Mouse (Mus musculus) brain, embryonic 14.5 days (tissue): Measurements from ENCODE around the gene Proz.

Experiments used
- CTCF ChIP-seq: fragments of 200-500 bp; IDR thresholded peaks from 2 replicates; pipeline ENCODE4 v1.5.1; 2012; ENCODE audit warnings: inconsistent platforms, mild to moderate bottlenecking, moderate library complexity, borderline replicate concordance; ENCODE audit not compliant: insufficient read depth, insufficient read length; ENCODE audit errors: extremely low read depth
- POLR2A ChIP-seq: fragments of 200-500 bp; IDR thresholded peaks from 2 replicates; pipeline ENCODE4 v1.6.1; 2012; ENCODE audit warnings: mild to moderate bottlenecking, inconsistent platforms, borderline replicate concordance; ENCODE audit not compliant: poor library complexity, insufficient read depth, insufficient read length, severe bottlenecking; ENCODE audit errors: extremely low read depth

- no peak for TF ChIP-seq POLR2A
- no peak for TF ChIP-seq CTCF
Measured at GRCm38 (mm10) chr8:13021830-13022229, 38.9 kb upstream of the Proz start.
